Mouse (Mus musculus) liver, embryonic 13.5 days (tissue): ENCODE results near the gene Irf2bp2. TPM values are rescaled to one million over a fixed set of nuclear protein-coding genes. Genes with fewer than 3 reads are reported as not detected.

ENCODE experiments used
- ATAC-seq: fragments of 200-750 bp; cut with Nextera tagmentation; 2 replicates; pipeline ENCODE4 v1.8.0; 2017; ENCODE audit warnings: low read depth, mild to moderate bottlenecking, moderate number of reproducible peaks, moderate library complexity
- DNase-seq: peaks from one replicate; pipeline ENCODE4 v3.0.0; 2022
- H3K27ac ChIP-seq: fragments of 300-500 bp; sonication (generic); 2 replicates; pipeline ENCODE4 v1.5.1; 2015; ENCODE audit warnings: moderate library complexity, mild to moderate bottlenecking, inconsistent platforms
- H3K27me3 ChIP-seq: fragments of 300-500 bp; sonication (generic); 2 replicates; pipeline ENCODE4 v1.6.1; 2015; ENCODE audit warnings: mild to moderate bottlenecking, inconsistent platforms
- H3K36me3 ChIP-seq: fragments of 300-500 bp; sonication (generic); 2 replicates; pipeline ENCODE4 v1.6.1; 2015; ENCODE audit warnings: mild to moderate bottlenecking, inconsistent platforms
- H3K4me1 ChIP-seq: fragments of 300-500 bp; sonication (generic); replicated peaks from 2 replicates; pipeline ENCODE4 v1.6.1; 2015; ENCODE audit warnings: inconsistent platforms
- H3K4me2 ChIP-seq: fragments of 300-500 bp; sonication (generic); 2 replicates; pipeline ENCODE4 v1.6.1; 2015; ENCODE audit warnings: inconsistent platforms, mild to moderate bottlenecking, moderate library complexity
- H3K4me3 ChIP-seq: fragments of 300-500 bp; sonication (generic); replicated peaks from 2 replicates; pipeline ENCODE4 v1.5.1; 2015; ENCODE audit warnings: mild to moderate bottlenecking, inconsistent platforms
- H3K9ac ChIP-seq: fragments of 300-500 bp; sonication (generic); 2 replicates; pipeline ENCODE4 v1.6.1; 2015; ENCODE audit warnings: mild to moderate bottlenecking, inconsistent platforms
- H3K9me3 ChIP-seq: fragments of 300-500 bp; sonication (generic); replicated peaks from 2 replicates; pipeline ENCODE4 v1.6.1; 2016; ENCODE audit warnings: inconsistent platforms
- WGBS: fragments of 180-500 bp; shearing (Covaris S2); methylation state at CpG from one replicate; pipeline ENCODE4 v1.1.7; 2015; ENCODE audit not compliant: insufficient replicate concordance; 5-methylcytosine and 5-hydroxymethylcytosine counted together
- polyA plus RNA-seq: library from polyadenylated mRNA; unstranded; fragments of >200 nt; fragmentation: Nextera tagmentation; extraction: Ambion mirVana; gene quantifications from 2 replicates; pipeline ENCODE4 v1.2.1, GENCODE M21; 2015

Irf2bp2 gene
- polyA plus RNA-seq, 1 experiment from 2014 or later = 3.8 TPM

DNA sequence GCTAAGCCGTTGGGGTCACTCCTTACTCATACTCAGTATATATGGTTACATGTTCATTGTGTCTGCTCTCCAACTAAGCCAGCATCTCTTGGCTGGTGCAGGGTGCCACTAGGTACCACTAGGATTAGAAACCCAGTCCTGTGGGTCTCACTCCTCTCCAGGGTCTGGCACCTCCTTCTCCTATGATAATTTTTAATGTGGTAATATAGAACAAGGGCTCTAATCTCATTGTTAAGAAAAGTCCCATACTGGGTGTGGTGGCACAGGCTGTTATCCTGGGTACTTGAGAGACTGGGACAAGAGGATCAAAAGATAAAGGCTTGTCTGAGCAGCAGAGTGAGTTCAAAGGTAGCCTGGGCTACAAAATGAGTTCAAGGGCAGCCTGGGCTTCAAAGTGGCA is 47.3 kb downstream of the Irf2bp2 start:
- Histone ChIP-seq H3K27ac (no peak overlapping the region), H3K4me2 (no peak overlapping the region), H3K27me3 (no peaks in the 10 kb centered on the region), H3K9me3 (no peaks in the 10 kb centered on the region), H3K36me3 (no peaks in the 10 kb centered on the region), H3K4me1 (peaks cover 2% of the 10 kb centered on the region), H3K4me3 (no peak overlapping the region), H3K9ac (no peak overlapping the region)
- ATAC-seq = 0 out of 2 replicates have a peak, but pooled peaks have one; percentile 20
- 70% methylated on average over 1 of the region's 1 CpGs for WGBS
- DNase-seq = no peak

DNA sequence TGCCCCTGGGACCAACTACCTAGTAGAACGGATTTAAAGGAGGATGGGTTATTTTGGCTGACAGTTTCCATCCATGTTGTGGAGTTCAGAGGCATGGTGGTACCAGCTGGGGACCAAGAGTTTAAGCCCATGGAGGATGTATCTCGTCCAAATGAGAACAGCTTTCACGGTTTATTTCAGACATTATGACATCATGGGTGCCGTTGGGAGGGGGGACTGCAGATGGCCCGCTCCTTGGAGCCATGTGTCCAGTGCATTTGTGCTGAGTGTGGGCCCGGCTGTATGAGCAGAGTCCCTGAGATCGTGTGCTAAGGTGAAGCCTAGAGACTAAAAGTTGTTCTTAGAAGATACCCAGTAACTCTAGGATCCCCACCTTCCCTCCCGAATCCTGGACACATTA is 50.4 kb downstream of the Irf2bp2 start:
- 65% methylated on average over 8 of the region's 8 CpGs for WGBS
- Histone ChIP-seq H3K9ac (no peak overlapping the region), H3K9me3 (no peaks in the 10 kb centered on the region), H3K36me3 (no peaks in the 10 kb centered on the region), H3K4me3 (no peak overlapping the region), H3K4me2 (no peak overlapping the region), H3K27me3 (no peaks in the 10 kb centered on the region), H3K27ac (no peak overlapping the region), H3K4me1 (peaks cover 14% of the 10 kb centered on the region)
- DNase-seq (no peak), ATAC-seq (no peak)

DNA sequence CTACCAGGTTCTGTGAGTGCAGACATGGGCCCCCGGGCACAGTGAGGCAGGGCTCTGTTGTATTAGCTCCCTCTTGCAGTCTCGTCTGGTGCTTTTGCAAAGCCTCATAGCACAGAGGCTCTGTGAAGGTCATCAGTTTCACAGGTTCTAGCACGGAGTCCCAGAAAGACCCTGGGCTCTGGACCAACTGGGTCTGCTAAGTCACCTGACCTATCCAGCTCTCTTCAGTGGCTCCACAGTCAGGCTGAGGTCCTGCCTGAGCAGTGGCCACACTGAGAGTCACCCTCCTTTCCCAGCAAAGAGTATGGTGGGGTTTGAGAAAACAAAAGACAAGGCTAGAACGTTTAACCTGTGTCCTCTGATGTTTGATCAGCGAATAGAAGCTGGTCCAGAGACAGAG is 51.0 kb downstream of the Irf2bp2 start:
- Histone ChIP-seq H3K9ac (no peak overlapping the region), H3K4me2 (no peak overlapping the region), H3K36me3 (no peaks in the 10 kb centered on the region), H3K27ac (no peak overlapping the region), H3K9me3 (no peaks in the 10 kb centered on the region), H3K27me3 (no peaks in the 10 kb centered on the region), H3K4me1 (peaks cover 16% of the 10 kb centered on the region), H3K4me3 (no peak overlapping the region)
- WGBS = 60% methylated on average over 5 of the region's 5 CpGs
- no peak for DNase-seq
- no peak for ATAC-seq

DNA sequence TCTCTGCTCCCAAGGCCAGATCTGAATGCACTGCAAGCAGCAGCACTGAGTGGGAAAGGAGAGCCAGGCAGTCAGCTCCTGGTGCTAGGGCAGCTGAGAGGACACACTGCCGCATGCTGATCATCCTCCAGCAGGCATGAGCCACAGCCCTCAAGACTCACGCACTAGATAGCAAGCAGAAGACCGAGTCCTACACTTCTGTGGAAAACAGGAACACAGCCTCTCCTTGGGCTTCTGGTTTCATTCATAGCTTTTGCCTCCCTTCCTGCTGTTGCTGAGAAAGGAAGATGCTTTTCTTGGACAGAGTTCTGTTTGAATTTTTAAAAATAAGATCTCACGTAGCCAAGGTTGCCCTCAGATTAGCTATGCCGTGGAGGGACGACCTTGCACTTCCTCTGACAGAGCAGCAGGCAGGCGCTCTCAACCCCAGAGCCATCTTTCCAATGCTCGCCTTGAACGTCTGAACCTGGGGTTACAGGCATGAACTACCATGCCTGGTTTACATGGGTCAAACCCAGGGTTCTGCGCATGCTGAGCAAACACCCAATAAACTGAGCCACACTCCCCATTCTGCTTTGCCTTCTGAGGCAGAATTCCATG is 51.6 kb downstream of the Irf2bp2 start:
- Histone ChIP-seq H3K4me1 (peaks cover 22% of the 10 kb centered on the region), H3K9me3 (no peaks in the 10 kb centered on the region), H3K36me3 (no peaks in the 10 kb centered on the region), H3K27me3 (no peaks in the 10 kb centered on the region), H3K9ac (no peak overlapping the region), H3K4me2 (no peak overlapping the region), H3K27ac (no peak overlapping the region), H3K4me3 (no peak overlapping the region)
- DNase-seq = no peak
- WGBS = 44% methylated on average over 10 of the region's 10 CpGs
- no peak for ATAC-seq

DNA sequence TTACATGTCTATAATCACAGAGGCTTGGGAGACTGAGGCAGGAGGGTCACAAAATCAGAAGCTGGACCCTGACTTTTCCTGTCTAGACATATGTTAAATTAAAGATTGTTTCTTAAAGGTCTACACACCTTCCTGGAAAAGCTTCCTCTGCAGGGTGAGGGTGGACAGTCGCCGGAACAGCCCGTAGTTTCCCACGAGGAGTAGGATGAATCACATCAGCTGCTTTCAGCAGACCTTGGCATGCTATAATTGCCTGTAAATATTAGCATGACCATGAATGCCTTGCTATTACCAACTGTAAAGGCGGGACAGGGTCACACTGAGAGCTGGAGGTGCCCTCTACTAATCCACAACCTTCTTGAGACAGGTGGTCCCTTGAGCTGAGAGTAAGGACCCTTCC is 53.5 kb downstream of the Irf2bp2 start:
- no peak overlapping the region for H3K4me2 ChIP-seq
- peaks cover 26% of the 10 kb centered on the region for H3K4me1 ChIP-seq
- WGBS = 67% methylated on average over 5 of the region's 5 CpGs
- H3K27ac ChIP-seq = no peak overlapping the region
- no peaks in the 10 kb centered on the region for H3K36me3 ChIP-seq
- DNase-seq (no peak), ATAC-seq (no peak)
- H3K27me3 ChIP-seq = no peaks in the 10 kb centered on the region
- H3K9me3 ChIP-seq = no peaks in the 10 kb centered on the region
- H3K9ac ChIP-seq = no peak overlapping the region
- H3K4me3 ChIP-seq = no peak overlapping the region

DNA sequence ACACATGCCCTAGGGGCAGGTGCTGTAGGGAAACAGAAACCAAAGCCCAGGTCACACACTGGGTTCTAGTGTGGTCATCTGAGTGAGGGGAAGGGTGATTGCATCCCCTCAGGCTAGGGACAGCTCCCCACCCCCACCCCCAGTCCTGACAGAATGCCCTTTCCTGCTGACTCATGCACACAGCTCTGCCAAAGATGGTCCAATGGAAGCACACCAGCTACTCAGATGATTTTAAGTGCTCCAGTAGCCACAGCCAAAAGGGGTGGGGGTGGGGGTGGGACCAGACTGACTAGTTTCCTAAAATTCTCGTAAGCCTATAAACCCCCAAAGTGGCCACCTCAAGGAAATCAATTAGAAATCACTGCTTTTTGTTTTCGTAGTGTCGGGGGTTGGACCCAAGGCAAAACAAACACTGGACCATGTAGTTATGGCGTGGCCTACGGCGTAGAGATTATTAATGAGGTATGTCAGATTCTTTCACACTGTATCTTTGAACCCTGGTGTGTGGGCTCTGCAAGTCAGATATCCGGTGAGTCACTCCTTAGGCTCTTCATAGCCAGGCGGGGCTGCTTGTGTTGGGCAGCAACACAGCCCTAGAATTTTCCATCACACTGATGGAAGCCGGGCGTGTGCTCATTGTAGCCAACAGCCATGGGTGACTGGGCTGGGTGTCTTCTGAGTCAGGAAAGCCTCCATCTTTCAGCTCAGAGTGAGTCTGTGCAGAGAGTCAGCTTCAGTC is 54.3 kb downstream of the Irf2bp2 start:
- Histone ChIP-seq H3K27me3 (no peaks in the 10 kb centered on the region), H3K9ac (no peak overlapping the region), H3K4me1 (peaks cover 26% of the 10 kb centered on the region), H3K4me2 (no peak overlapping the region), H3K9me3 (no peaks in the 10 kb centered on the region), H3K4me3 (no peak overlapping the region), H3K36me3 (no peaks in the 10 kb centered on the region), H3K27ac (no peak overlapping the region)
- WGBS = 51% methylated on average over 10 of the region's 10 CpGs
- ATAC-seq (no peak; the same call in 1 of the 2 replicates), DNase-seq (no peak)

DNA sequence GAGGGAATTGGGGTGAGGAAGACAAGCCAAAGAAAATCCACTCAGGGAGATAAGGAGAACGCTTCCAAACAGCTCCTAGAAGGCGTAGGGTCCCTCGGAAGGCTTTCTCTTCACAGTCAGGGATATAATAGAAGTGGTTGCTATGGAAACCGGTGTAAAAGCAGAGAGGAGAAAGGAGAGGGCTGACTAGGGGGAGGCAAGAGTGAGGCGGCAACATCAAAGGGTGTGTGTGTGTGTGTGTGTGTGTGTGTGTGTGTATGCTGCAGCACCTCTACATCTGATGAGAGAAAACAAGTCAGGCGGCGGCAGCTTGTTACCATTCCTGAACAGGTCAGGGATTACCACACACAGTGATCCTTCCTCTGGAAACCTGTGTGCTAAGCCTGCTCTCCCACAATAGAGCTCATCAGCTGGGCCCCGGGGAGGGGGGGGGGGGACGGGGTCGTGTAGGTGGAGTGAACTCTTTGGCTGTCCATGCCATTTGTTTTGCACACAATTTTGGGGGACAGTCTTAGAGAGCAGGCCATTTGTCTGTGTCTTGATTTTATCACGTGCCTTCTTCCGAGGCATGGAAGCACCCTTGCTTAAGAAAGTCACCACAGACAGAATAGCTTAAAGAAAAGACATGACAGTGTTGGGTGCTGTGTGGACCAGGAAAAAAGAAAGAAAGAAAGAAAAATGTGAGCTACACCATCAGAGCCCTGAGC is 55.0 kb downstream of the Irf2bp2 start:
- DNase-seq (no peak), ATAC-seq (no peak)
- H3K4me2 ChIP-seq = no peak overlapping the region
- H3K9me3 ChIP-seq = no peaks in the 10 kb centered on the region
- H3K4me3 ChIP-seq = no peak overlapping the region
- no peaks in the 10 kb centered on the region for H3K27me3 ChIP-seq
- 27% methylated on average over 12 of the region's 12 CpGs for WGBS
- H3K27ac ChIP-seq = no peak overlapping the region
- H3K4me1 ChIP-seq = peaks cover 26% of the 10 kb centered on the region
- no peaks in the 10 kb centered on the region for H3K36me3 ChIP-seq
- no peak overlapping the region for H3K9ac ChIP-seq

Other genes with a start within 250 kb of the Irf2bp2 start
- gene Coa6, start 171.5 kb downstream of the Irf2bp2 start, polyA plus RNA-seq = 39.8 and 46.5 TPM in 2 replicates
- 1.3 and 1.6 TPM in 2 replicates for gene Tarbp1, start 118.9 kb downstream of the Irf2bp2 start, polyA plus RNA-seq